Mouse (Mus musculus): ENCODE data around the gene Gm26965. TPM values are rescaled to one million over a fixed set of nuclear protein-coding genes. Genes with fewer than 3 reads are reported as not detected.

Gm26965 gene
- total RNA-seq, 1 experiment from 2014 or later = 0.33 TPM

Other genes with a start within 250 kb of the Gm26965 start
- gene Zfp458, start 247.7 kb downstream of the Gm26965 start, total RNA-seq (2021) = 3.7 and 3.8 TPM in 2 replicates
- gene Zfp457, start 219.7 kb downstream of the Gm26965 start, total RNA-seq (2021) = 3.7 and 3.8 TPM in 2 replicates
- 4.4 and 5.3 TPM in 2 replicates for gene Zfp595, start 193.6 kb downstream of the Gm26965 start, total RNA-seq (2021)
- gene Gm28044, start 165.6 kb downstream of the Gm26965 start, total RNA-seq (2021) = 1.1 and 3.3 TPM in 2 replicates
- gene Zfp953, start 165.5 kb downstream of the Gm26965 start, total RNA-seq (2021) = 2.7 and 4.0 TPM in 2 replicates
- gene Gm28041, start 150.4 kb downstream of the Gm26965 start, total RNA-seq (2021) = 1.2 TPM in 1 of 2 replicates, not detected in the other
- gene Zfp456, start 150.3 kb downstream of the Gm26965 start, total RNA-seq (2021) = 1.4 and 3.5 TPM in 2 replicates
- gene Zfp429, start 126.3 kb downstream of the Gm26965 start, total RNA-seq (2021) = 3.5 and 5.0 TPM in 2 replicates
- 0.71 TPM in 1 of 2 replicates, not detected in the other for gene Zfp459, start 104.7 kb downstream of the Gm26965 start, total RNA-seq (2021)
- gene Zfp874a, start 74.5 kb downstream of the Gm26965 start, total RNA-seq (2021) = 13.5 and 14.5 TPM in 2 replicates
- gene Zfp874b, start 41.9 kb downstream of the Gm26965 start, total RNA-seq (2021) = 14.7 and 18.2 TPM in 2 replicates
- gene Zfp58, start 25.6 kb downstream of the Gm26965 start, total RNA-seq (2021) = 5.6 and 6.7 TPM in 2 replicates
- 15.6 and 23.4 TPM in 2 replicates for gene Zfp87, start within 50 bp of the Gm26965 start, total RNA-seq (2021)
- 7.6 and 7.8 TPM in 2 replicates for gene Zfp748, start 27.7 kb upstream of the Gm26965 start, total RNA-seq (2021)
- gene Zfp729b, start 83.6 kb upstream of the Gm26965 start, total RNA-seq (2021) = 6.3 and 6.6 TPM in 2 replicates
- 1.3 and 2.3 TPM in 2 replicates for gene Gm49345, start 111.6 kb upstream of the Gm26965 start, total RNA-seq (2021)
- 6.0 and 6.9 TPM in 2 replicates for gene Zfp729a, start 111.6 kb upstream of the Gm26965 start, total RNA-seq (2021)
- gene Zfp738, start 160.9 kb upstream of the Gm26965 start, total RNA-seq (2021) = 8.4 and 11.7 TPM in 2 replicates
- gene Zfp65, start 203.0 kb upstream of the Gm26965 start, total RNA-seq (2021) = 8.1 and 14.6 TPM in 2 replicates
- gene Zfp85, start 229.1 kb upstream of the Gm26965 start, total RNA-seq (2021) = 4.0 and 4.8 TPM in 2 replicates